Mouse (Mus musculus): ENCODE data around the gene Mrpl52. TPM values are rescaled to one million over a fixed set of nuclear protein-coding genes. Genes with fewer than 3 reads are reported as not detected.
A peak's percentile ranks its signal among the peaks of the same experiment; 100 is the strongest.

Gene Mrpl52
- polyA plus RNA-seq, 1 experiment from 2014 or later = 300 TPM

DNA sequence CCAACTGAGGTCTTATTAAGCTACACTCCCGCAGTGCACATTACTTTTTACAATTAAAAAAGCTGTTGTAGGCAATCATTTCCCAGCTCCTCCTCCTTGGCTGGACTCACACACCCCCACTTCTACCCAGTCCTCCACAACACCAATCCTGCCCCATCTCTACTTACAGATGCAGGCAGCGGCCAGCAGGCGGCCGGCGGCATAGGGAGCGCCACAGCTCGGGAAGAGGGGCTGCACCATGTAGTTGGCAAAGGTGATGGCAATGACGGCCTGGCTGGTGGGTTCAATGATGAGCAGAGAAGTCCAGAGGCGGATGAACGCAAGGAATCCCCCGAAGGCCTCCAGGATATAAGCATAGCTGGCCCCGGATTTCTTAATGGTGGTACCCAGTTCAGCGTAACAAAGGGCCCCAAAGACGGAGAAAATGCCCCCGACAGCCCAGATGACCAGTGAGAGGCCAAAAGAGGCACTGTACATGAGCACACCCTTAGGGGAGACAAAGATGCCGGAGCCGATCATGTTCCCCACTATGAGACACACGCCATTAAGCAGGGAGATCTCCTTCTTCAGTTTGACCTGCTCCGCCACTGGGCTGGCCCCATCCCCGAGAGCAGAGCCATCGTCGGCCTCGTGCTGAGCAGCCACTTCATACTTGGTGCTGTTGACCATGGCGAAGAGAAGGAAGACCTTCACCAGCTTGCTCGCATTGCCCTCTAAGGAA is 18.2 kb upstream of the Mrpl52 start:
- Histone ChIP-seq H3K4me1 (replicated peaks; ENCODE audit: control insufficient read depth, insufficient read depth, low read length) (peaks cover 2% of the 10 kb centered on the region; the same call in 1 of the 2 replicates), H3K9me3 (ENCODE audit: control insufficient read depth) (no peaks in the 10 kb centered on the region), H3K9ac (ENCODE audit: low read depth, low read length) (peak overlapping the region; percentile 71), H3K27ac (ENCODE audit: low read depth, low read length) (peak overlapping the region; percentile 95), H3K4me3 (ENCODE audit: low read depth, low read length) (peak overlapping the region; percentile 46), H3K27me3 (replicated peaks; ENCODE audit: control insufficient read depth, insufficient read depth, low read length) (no peaks in the 10 kb centered on the region), H3K36me3 (ENCODE audit: control insufficient read depth, insufficient read depth) (peaks cover 12% of the 10 kb centered on the region; the same call in 1 of the 2 replicates), H3K4me2 (replicated peaks; ENCODE audit: low read depth) (peak overlapping the region; percentile 70)
- ATAC-seq = no peak; the same call in 1 of the 2 replicates
- TF ChIP-seq CTCF (IDR thresholded peaks at IDR 0.05; ENCODE audit: low read depth) = peak; percentile 76
- WGBS = 51% methylated on average over 25 of the region's 25 CpGs

- Histone ChIP-seq H3K27ac (ENCODE audit: low read depth, low read length) (peak overlapping the region; percentile 95), H3K4me2 (replicated peaks; ENCODE audit: low read depth) (peak overlapping the region; percentile 70), H3K9ac (ENCODE audit: low read depth, low read length) (peak overlapping the region; percentile 71), H3K27me3 (replicated peaks; ENCODE audit: control insufficient read depth, insufficient read depth, low read length) (no peaks in the 10 kb centered on the region), H3K4me1 (replicated peaks; ENCODE audit: control insufficient read depth, insufficient read depth, low read length) (no peaks in the 10 kb centered on the region), H3K36me3 (ENCODE audit: control insufficient read depth, insufficient read depth) (peaks cover 12% of the 10 kb centered on the region; the same call in 1 of the 2 replicates), H3K9me3 (ENCODE audit: control insufficient read depth) (no peaks in the 10 kb centered on the region), H3K4me3 (ENCODE audit: low read depth, low read length) (peak overlapping the region; percentile 46)
- TF ChIP-seq CTCF (IDR thresholded peaks at IDR 0.05; ENCODE audit: low read depth) = no peak
- no peak for ATAC-seq
- WGBS = 43% methylated on average over 7 of the region's 7 CpGs
Measured at GRCm38 (mm10) chr14:54409057-54409645, 17.6 kb upstream of the Mrpl52 start.

DNA sequence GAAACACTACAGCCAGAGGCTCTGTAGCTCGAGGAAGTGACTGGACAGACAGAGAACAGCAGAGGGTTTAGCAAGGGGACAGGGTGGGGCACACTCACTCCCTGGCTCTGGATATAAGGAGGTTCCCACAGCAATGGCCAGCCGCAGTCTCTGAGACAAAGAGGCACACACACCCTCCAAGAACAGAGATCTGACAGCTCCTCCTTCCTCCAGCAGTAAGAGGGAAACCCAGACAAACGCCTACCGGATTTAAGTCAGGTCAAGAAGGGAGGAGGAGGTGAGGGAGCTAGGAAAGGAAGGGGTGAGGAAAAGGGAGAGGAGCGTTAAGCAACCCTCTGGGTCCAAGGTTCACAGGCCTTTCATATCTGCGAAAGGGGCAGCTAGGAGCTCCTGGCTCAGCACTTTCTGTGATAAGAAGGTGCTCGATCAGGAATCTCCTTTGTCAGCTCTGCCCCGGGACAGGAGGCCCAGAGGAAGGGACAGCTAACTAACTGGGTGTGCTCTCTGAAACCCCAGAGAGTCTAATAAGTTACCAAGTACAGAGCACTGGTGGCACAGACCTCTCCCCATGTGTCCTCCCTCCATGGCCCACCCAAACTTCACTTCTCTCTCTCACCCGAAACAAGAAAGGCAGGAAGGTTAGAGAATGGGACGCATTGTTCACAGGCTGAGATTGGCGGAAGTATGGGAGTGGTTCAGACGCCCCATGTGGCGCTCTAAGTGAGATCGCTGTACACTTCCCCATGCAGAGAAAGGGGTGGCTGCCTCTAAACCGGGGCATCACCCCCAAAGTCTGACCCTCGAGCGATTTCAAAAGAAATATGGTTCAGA is 16.5 kb upstream of the Mrpl52 start:
- Histone ChIP-seq H3K36me3 (ENCODE audit: control insufficient read depth, insufficient read depth) (peaks cover 9% of the 10 kb centered on the region; the same call in 1 of the 2 replicates), H3K9ac (ENCODE audit: low read depth, low read length) (peak overlapping the region; percentile 71), H3K4me2 (replicated peaks; ENCODE audit: low read depth) (peak overlapping the region; percentile 70), H3K4me1 (replicated peaks; ENCODE audit: control insufficient read depth, insufficient read depth, low read length) (no peaks in the 10 kb centered on the region), H3K9me3 (ENCODE audit: control insufficient read depth) (no peaks in the 10 kb centered on the region), H3K4me3 (ENCODE audit: low read depth, low read length) (peak overlapping the region; percentile 46), H3K27me3 (replicated peaks; ENCODE audit: control insufficient read depth, insufficient read depth, low read length) (no peaks in the 10 kb centered on the region), H3K27ac (ENCODE audit: low read depth, low read length) (peak overlapping the region; percentile 95)
- ATAC-seq = peak; percentile 86
- 23% methylated on average over 17 of the region's 17 CpGs for WGBS
- no peak for TF ChIP-seq CTCF (IDR thresholded peaks at IDR 0.05; ENCODE audit: low read depth)

- WGBS = 69% methylated on average over 9 of the region's 9 CpGs
- Histone ChIP-seq H3K27ac (ENCODE audit: low read depth, low read length) (0 out of 2 replicates have a peak overlapping the region, but pooled peaks have one; percentile 21), H3K9ac (ENCODE audit: low read depth, low read length) (no peak overlapping the region), H3K27me3 (replicated peaks; ENCODE audit: control insufficient read depth, insufficient read depth, low read length) (no peaks in the 10 kb centered on the region), H3K4me2 (replicated peaks; ENCODE audit: low read depth) (no peak overlapping the region), H3K4me1 (replicated peaks; ENCODE audit: control insufficient read depth, insufficient read depth, low read length) (no peaks in the 10 kb centered on the region), H3K36me3 (ENCODE audit: control insufficient read depth, insufficient read depth) (no peaks in the 10 kb centered on the region), H3K9me3 (ENCODE audit: control insufficient read depth) (no peaks in the 10 kb centered on the region), H3K4me3 (ENCODE audit: low read depth, low read length) (no peak overlapping the region)
- ATAC-seq = no peak
- TF ChIP-seq CTCF (IDR thresholded peaks at IDR 0.05; ENCODE audit: low read depth) = no peak
Measured at GRCm38 (mm10) chr14:54412000-54412576, 14.6 kb upstream of the Mrpl52 start.

DNA sequence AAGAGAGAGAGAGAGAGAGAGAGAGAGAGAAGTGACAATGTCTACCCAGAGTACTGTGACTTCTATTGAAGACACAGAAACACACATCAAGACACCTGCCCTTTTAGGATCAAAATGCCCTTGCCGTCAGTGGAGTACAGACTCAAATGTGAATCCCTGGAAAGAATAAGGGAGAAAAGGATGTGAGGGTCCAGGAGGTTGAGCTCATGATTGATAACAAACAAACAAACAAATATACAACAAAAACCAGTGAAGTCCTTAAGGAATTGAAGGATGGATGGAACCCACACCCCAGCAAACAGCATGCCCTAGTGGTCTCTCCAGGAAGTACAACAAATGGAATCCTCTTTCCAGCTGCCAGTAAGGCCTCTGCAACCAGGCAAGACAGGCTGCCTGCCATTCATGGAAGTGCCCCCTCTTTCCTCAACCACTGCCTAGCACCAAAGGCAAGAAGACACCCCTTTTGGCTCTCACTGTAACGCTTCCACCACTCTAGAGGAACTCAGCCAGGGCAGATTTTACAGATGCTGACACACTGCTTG is 14.0 kb upstream of the Mrpl52 start:
- peak overlapping the region; percentile 16; the same call in 1 of the 2 replicates for H3K27ac ChIP-seq (ENCODE audit: low read depth, low read length)
- no peaks in the 10 kb centered on the region; the same call in 1 of the 2 replicates for H3K4me1 ChIP-seq (replicated peaks; ENCODE audit: control insufficient read depth, insufficient read depth, low read length)
- H3K9ac ChIP-seq (ENCODE audit: low read depth, low read length) = peak overlapping the region; percentile 5; the same call in 1 of the 2 replicates
- no peaks in the 10 kb centered on the region for H3K36me3 ChIP-seq (ENCODE audit: control insufficient read depth, insufficient read depth)
- ATAC-seq = no peak
- H3K27me3 ChIP-seq (replicated peaks; ENCODE audit: control insufficient read depth, insufficient read depth, low read length) = no peaks in the 10 kb centered on the region
- peak; percentile 97 for TF ChIP-seq CTCF (IDR thresholded peaks at IDR 0.05; ENCODE audit: low read depth)
- H3K9me3 ChIP-seq (ENCODE audit: control insufficient read depth) = no peaks in the 10 kb centered on the region
- H3K4me2 ChIP-seq (replicated peaks; ENCODE audit: low read depth) = peak overlapping the region; percentile 33; the same call in 1 of the 2 replicates
- WGBS = 56% methylated on average over 2 of the region's 2 CpGs
- no peak overlapping the region for H3K4me3 ChIP-seq (ENCODE audit: low read depth, low read length)
